Mouse (Mus musculus) lung, embryonic 15.5 days (tissue): ENCODE results near the gene Gm10563. TPM values are rescaled to one million over a fixed set of nuclear protein-coding genes. Genes with fewer than 3 reads are reported as not detected.

Experiments
- ATAC-seq: fragments of 200-750 bp; cut with Nextera tagmentation; 2 replicates; pipeline ENCODE4 v1.8.0; 2017; ENCODE audit warnings: moderate number of reproducible peaks, borderline replicate concordance; ENCODE audit not compliant: low FRiP score, low TSS enrichment; ENCODE audit errors: extremely low read depth
- H3K27ac ChIP-seq: fragments of 300-500 bp; sonication (generic); 2 replicates; pipeline ENCODE4 v1.5.1; 2015; ENCODE audit warnings: moderate library complexity, mild to moderate bottlenecking, inconsistent platforms
- H3K27me3 ChIP-seq: fragments of 300-500 bp; sonication (generic); 2 replicates; pipeline ENCODE4 v1.6.1; 2015; ENCODE audit warnings: inconsistent platforms
- H3K36me3 ChIP-seq: fragments of 300-500 bp; sonication (generic); 2 replicates; pipeline ENCODE4 v1.6.1; 2015; ENCODE audit warnings: inconsistent platforms
- H3K4me1 ChIP-seq: fragments of 300-500 bp; sonication (generic); 2 replicates; pipeline ENCODE4 v1.6.1; 2015; ENCODE audit warnings: inconsistent platforms
- H3K4me2 ChIP-seq: fragments of 300-500 bp; sonication (generic); 2 replicates; pipeline ENCODE4 v1.6.1; 2015; ENCODE audit warnings: inconsistent platforms, mild to moderate bottlenecking, moderate library complexity
- H3K4me3 ChIP-seq: fragments of 300-500 bp; sonication (generic); 2 replicates; pipeline ENCODE4 v1.5.1; 2015; ENCODE audit warnings: mild to moderate bottlenecking, inconsistent platforms
- H3K9ac ChIP-seq: fragments of 300-500 bp; sonication (generic); 2 replicates; pipeline ENCODE4 v1.6.1; 2015; ENCODE audit warnings: inconsistent platforms
- H3K9me3 ChIP-seq: fragments of 300-500 bp; sonication (generic); 2 replicates; pipeline ENCODE4 v1.6.1; 2016; ENCODE audit warnings: inconsistent platforms
- WGBS: fragments of 180-500 bp; shearing (Covaris S2); methylation state at CpG from one replicate; pipeline ENCODE4 v1.1.7; 2015; 5-methylcytosine and 5-hydroxymethylcytosine counted together
- polyA plus RNA-seq: library from polyadenylated mRNA; unstranded; fragments of >200 nt; fragmentation: Nextera tagmentation; extraction: Ambion mirVana; gene quantifications from 2 replicates; pipeline ENCODE4 v1.2.1, GENCODE M21; 2015

Gm10563 gene
- polyA plus RNA-seq, 1 experiment from 2014 or later = not detected

DNA sequence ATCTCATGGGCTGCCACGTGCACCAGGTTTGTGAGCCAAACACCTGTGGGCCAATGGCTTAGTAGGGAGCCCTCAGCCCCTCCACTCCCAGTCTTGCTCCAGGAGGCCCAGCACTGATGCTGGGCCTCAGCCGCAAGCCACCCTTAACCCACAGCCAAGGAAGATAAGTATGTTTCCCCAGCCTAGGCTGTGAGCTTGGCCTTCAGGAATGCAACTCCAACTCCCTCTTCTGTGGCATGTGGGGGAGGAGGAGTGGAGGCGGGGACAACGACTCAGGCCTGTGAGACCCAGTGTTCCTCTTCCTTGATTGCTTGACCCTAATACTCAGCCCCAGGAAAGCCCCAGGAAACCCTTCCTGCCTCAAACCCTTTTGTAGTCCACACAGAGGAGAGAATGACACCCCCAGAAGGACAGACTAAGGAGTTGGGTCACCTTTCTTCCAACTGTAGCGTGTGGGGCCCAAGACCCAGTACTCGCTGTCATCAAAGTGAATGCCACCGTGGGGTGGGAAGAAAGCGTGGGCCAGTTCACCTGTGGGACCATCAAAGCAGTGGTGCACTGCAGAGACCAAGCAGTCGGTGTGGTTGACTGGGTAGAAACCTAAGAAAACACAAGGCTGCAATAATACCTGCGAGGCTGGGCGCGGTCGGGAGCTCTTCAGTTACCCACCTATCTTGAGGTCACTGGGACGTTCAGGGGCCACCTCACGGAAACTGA lies 6.5 kb upstream of the Gm10563 start:
- Histone ChIP-seq H3K9me3 (no peaks in the 10 kb centered on the region), H3K4me1 (peaks cover 43% of the 10 kb centered on the region), H3K36me3 (peaks cover 46% of the 10 kb centered on the region), H3K4me3 (peak overlapping the region; percentile 43; the same call in 1 of the 2 replicates), H3K27ac (peak overlapping the region; percentile 77), H3K4me2 (peak overlapping the region; percentile 92), H3K27me3 (peaks cover 23% of the 10 kb centered on the region), H3K9ac (no peak overlapping the region)
- 46% methylated on average over 15 of the region's 15 CpGs for WGBS
- ATAC-seq = peak; percentile 37; the same call in 1 of the 2 replicates

DNA sequence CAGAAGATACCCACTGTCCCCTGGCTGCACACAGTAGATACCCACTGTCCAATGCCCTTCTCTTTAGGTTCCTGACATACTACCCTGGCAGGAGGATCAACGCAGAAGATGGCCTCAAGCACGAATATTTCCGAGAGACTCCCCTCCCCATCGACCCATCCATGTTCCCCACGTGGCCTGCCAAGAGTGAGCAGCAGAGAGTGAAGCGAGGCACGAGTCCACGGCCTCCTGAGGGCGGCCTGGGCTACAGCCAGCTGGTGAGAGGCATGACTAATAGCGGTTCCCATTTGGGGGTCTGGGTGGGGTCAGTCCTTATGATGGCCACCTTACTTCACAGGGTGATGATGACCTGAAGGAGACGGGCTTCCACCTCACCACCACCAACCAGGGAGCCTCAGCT lies 4.1 kb upstream of the Gm10563 start:
- Histone ChIP-seq H3K27me3 (peaks cover 8% of the 10 kb centered on the region), H3K9ac (no peak overlapping the region), H3K36me3 (peaks cover 55% of the 10 kb centered on the region), H3K27ac (no peak overlapping the region), H3K9me3 (no peaks in the 10 kb centered on the region), H3K4me2 (no peak overlapping the region), H3K4me1 (peaks cover 32% of the 10 kb centered on the region), H3K4me3 (no peak overlapping the region)
- ATAC-seq = no peak
- whole genome bisulfite sequencing = 89% methylated on average over 11 of the region's 11 CpGs

DNA sequence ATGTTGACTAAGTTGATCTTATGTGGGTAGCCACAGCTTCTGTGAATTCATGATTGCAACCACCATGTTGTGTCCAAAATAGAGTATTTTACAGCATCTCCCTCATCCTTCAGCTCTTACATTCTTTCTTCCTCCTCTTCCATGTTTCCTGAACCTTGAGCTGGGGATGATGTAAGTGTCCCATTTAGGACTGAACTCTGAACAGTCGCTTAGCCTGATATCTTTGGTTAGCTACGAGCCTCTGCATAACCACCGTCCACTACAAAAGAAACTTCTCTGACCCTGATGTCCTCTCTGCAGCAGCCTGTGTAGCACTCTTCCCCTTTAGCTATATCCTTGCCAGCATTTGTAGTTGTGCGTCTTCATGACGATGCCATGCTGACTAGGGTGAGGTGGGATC lies 513 bp upstream of the Gm10563 start:
- Histone ChIP-seq H3K9me3 (no peaks in the 10 kb centered on the region), H3K36me3 (peaks cover 86% of the 10 kb centered on the region), H3K27me3 (no peaks in the 10 kb centered on the region), H3K4me2 (no peak overlapping the region), H3K9ac (no peak overlapping the region), H3K27ac (no peak overlapping the region), H3K4me3 (no peak overlapping the region), H3K4me1 (0 out of 2 replicates have a peak, but pooled peaks cover under 1% of the 10 kb centered on the region)
- no peak for ATAC-seq
- 97% methylated on average over 5 of the region's 5 CpGs for WGBS

GRCm38 (mm10) chr4:155643531-155643930 lies 1.7 kb downstream of the Gm10563 start:
- Histone ChIP-seq H3K4me1 (no peaks in the 10 kb centered on the region), H3K36me3 (peaks cover 82% of the 10 kb centered on the region), H3K9me3 (no peaks in the 10 kb centered on the region), H3K9ac (no peak overlapping the region), H3K4me2 (no peak overlapping the region), H3K4me3 (no peak overlapping the region), H3K27ac (no peak overlapping the region), H3K27me3 (no peaks in the 10 kb centered on the region)
- 89% methylated on average over 1 of the region's 1 CpGs for WGBS
- ATAC-seq = no peak

GRCm38 (mm10) chr4:155635766-155636499 lies 9.3 kb downstream of the Gm10563 start:
- Histone ChIP-seq H3K27me3 (no peaks in the 10 kb centered on the region), H3K9me3 (no peaks in the 10 kb centered on the region), H3K27ac (no peak overlapping the region), H3K36me3 (peaks cover 89% of the 10 kb centered on the region), H3K4me3 (no peak overlapping the region), H3K9ac (no peak overlapping the region), H3K4me1 (no peaks in the 10 kb centered on the region), H3K4me2 (no peak overlapping the region)
- no peak for ATAC-seq

DNA sequence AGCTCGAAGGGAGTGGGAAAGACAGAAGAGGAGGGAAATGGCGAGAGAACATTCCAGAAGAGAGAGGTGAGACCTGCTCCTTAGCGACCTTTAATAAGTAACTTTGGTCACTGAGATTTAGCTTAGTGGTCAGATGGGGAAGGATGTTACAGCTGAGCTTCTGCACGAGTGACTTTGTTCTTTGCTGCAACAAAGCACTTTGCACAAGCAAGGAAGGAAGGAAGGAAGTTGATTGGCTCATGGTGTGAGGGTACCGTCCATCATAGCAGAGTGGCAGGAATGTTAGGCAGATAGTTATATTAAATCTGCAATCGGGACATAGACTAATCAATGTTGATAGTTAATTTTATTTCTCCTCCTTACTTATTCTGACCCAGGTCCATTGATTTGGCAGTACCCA lies 14.9 kb downstream of the Gm10563 start:
- no peak for ATAC-seq
- 79% methylated on average over 6 of the region's 6 CpGs for WGBS
- Histone ChIP-seq H3K4me2 (no peak overlapping the region), H3K27ac (no peak overlapping the region), H3K36me3 (peaks cover 77% of the 10 kb centered on the region), H3K9me3 (no peaks in the 10 kb centered on the region), H3K27me3 (no peaks in the 10 kb centered on the region), H3K4me3 (no peak overlapping the region), H3K4me1 (peaks cover 4% of the 10 kb centered on the region; the same call in 1 of the 2 replicates), H3K9ac (no peak overlapping the region)

GRCm38 (mm10) chr4:155624338-155625291 lies 20.6 kb downstream of the Gm10563 start, which contains the start of gene Cdk11b:
Gene Cdk11b (plus strand): TSS chr4:155624854.
- H3K36me3 ChIP-seq = peaks cover 42% of the 10 kb centered on the region
- peak; percentile 100 for ATAC-seq
- under 1% methylated on average over 84 of the region's 84 CpGs for WGBS
- no peaks in the 10 kb centered on the region for H3K9me3 ChIP-seq
- peaks cover 12% of the 10 kb centered on the region for H3K4me1 ChIP-seq
- H3K27me3 ChIP-seq = no peaks in the 10 kb centered on the region
- H3K27ac ChIP-seq = peak within 1 kb of the TSS; percentile 88
- peak within 1 kb of the TSS; percentile 78 for H3K4me3 ChIP-seq
- peak within 1 kb of the TSS; percentile 66 for H3K4me2 ChIP-seq
- H3K9ac ChIP-seq = peak within 1 kb of the TSS; percentile 79

DNA sequence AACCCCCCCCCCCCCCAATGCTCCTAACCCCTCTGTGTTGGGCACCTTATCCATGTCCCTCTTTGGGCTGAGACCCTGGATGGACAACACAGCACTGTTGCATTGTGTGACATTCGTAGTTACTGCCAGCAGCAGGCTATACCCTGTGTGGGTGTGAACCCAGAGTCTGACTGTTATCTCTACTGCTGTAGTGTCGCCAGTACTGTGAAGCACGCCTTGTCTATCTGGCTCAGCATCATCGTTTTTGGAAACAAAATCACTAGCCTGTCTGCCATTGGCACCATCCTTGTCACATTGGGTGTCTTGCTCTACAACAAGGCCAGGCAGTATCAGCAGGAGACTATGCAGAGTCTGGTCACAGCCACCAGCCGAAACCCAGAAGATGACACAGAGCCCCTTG lies 26.9 kb downstream of the Gm10563 start:
- no peak overlapping the region for H3K27ac ChIP-seq
- no peak overlapping the region for H3K9ac ChIP-seq
- no peak for ATAC-seq
- no peaks in the 10 kb centered on the region for H3K27me3 ChIP-seq
- WGBS = 92% methylated on average over 5 of the region's 5 CpGs
- no peak overlapping the region for H3K4me3 ChIP-seq
- no peaks in the 10 kb centered on the region; the same call in 1 of the 2 replicates for H3K4me1 ChIP-seq
- H3K4me2 ChIP-seq = no peak overlapping the region
- peaks cover 64% of the 10 kb centered on the region for H3K36me3 ChIP-seq
- H3K9me3 ChIP-seq = no peaks in the 10 kb centered on the region

DNA sequence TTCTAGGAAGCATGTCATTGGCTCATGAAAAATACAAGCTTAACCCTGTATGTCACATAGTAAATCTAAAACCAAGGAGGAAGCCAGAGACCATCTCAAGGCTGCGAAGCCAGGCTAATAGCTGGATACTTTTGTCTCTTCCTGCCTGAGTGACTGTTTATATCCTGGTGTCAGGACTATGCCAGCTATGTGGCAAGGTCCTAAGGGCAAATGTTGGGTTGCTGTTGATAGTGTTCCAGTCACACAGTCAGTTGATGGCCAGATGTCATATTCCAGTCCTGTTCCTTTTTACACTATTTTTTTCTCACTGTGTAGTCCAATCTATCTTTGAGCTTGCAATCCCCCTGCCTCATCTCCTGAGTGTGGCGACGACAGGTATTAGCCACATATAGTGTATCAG lies 31.9 kb downstream of the Gm10563 start:
- no peak for ATAC-seq
- no peaks in the 10 kb centered on the region for H3K9me3 ChIP-seq
- no peak overlapping the region for H3K27ac ChIP-seq
- H3K27me3 ChIP-seq = no peaks in the 10 kb centered on the region
- no peaks in the 10 kb centered on the region for H3K4me1 ChIP-seq
- H3K9ac ChIP-seq = no peak overlapping the region
- H3K4me2 ChIP-seq = no peak overlapping the region
- H3K4me3 ChIP-seq = no peak overlapping the region
- H3K36me3 ChIP-seq = peaks cover 65% of the 10 kb centered on the region
- WGBS = 96% methylated on average over 3 of the region's 3 CpGs

DNA sequence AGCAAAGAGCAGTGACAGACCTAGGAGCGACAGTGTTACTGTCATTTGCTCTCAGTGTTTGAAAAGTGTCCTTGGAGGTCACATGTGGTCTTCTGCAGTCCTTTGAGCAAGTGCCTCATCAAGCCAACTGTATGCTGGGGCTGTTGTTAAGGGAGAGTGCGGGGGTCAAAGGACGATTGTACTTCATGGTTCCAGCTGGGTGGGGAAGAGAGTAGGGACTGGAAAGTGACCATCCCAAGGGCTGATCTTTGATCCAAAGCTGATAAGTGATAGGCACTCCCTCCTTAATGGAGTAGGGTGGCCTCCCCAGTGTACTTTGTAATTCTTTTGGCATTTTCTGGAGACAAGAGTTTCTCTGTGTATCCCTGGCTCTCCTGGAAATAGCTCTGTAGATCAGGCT lies 33.3 kb downstream of the Gm10563 start:
- no peaks in the 10 kb centered on the region for H3K9me3 ChIP-seq
- H3K27ac ChIP-seq = no peak overlapping the region
- no peak overlapping the region for H3K4me3 ChIP-seq
- no peak overlapping the region for H3K4me2 ChIP-seq
- no peak for ATAC-seq
- H3K9ac ChIP-seq = no peak overlapping the region
- H3K27me3 ChIP-seq = no peaks in the 10 kb centered on the region
- H3K36me3 ChIP-seq = peaks cover 51% of the 10 kb centered on the region
- no peaks in the 10 kb centered on the region for H3K4me1 ChIP-seq
- 83% methylated on average over 3 of the region's 3 CpGs for WGBS

GRCm38 (mm10) chr4:155606825-155607224 lies 38.4 kb downstream of the Gm10563 start:
- Histone ChIP-seq H3K4me2 (no peak overlapping the region), H3K36me3 (peaks cover 27% of the 10 kb centered on the region), H3K4me3 (no peak overlapping the region), H3K9me3 (no peaks in the 10 kb centered on the region), H3K9ac (no peak overlapping the region), H3K4me1 (peaks cover 9% of the 10 kb centered on the region), H3K27me3 (no peaks in the 10 kb centered on the region), H3K27ac (no peak overlapping the region)
- WGBS = 51% methylated on average over 2 of the region's 2 CpGs
- no peak for ATAC-seq
